Mouse (Mus musculus): ENCODE data around the gene Pls3. TPM values are rescaled to one million over a fixed set of nuclear protein-coding genes. Genes with fewer than 3 reads are reported as not detected.
A peak's percentile ranks its signal among the peaks of the same experiment; 100 is the strongest.
"Not testable (repeated sequence)": the region's sequence is repeated elsewhere in the genome, so short reads cannot be mapped to it uniquely, and the experiment has no call there.

Pls3 gene
- polyA plus RNA-seq, 1 experiment from 2014 or later, result 32.2 TPM

- Histone ChIP-seq H3K4me2 (peak overlapping the region; percentile 59), H3K4me1 (peaks cover 14% of the 10 kb centered on the region), H3K27ac (replicated peaks) (peak overlapping the region; percentile 88), H3K36me3 (no peaks in the 10 kb centered on the region), H3K27me3 (replicated peaks) (no peaks in the 10 kb centered on the region), H3K4me3 (replicated peaks) (peak overlapping the region; percentile 53), H3K9me3 (replicated peaks) (no peaks in the 10 kb centered on the region), H3K9ac (replicated peaks) (peak overlapping the region; percentile 47)
- 14% methylated on average over 19 of the region's 19 CpGs for WGBS
- peak; percentile 99 for ATAC-seq (ENCODE audit: low FRiP score)
These were observed 110.7 kb downstream of the Pls3 start for GRCm38 (mm10) chrX:75764135-75764793.

GRCm38 (mm10) chrX:75759461-75759860 is 115.5 kb downstream of the Pls3 start:
- not testable (repeated sequence) for H3K4me3 ChIP-seq (replicated peaks); H3K9me3 ChIP-seq (replicated peaks); H3K9ac ChIP-seq (replicated peaks); H3K27ac ChIP-seq (replicated peaks); H3K27me3 ChIP-seq (replicated peaks); H3K4me1 ChIP-seq; ATAC-seq (ENCODE audit: low FRiP score); H3K4me2 ChIP-seq; H3K36me3 ChIP-seq
- WGBS, result 82% methylated on average over 2 of the region's 2 CpGs

GRCm38 (mm10) chrX:75759036-75759435 is 115.9 kb downstream of the Pls3 start:
- H3K9me3 ChIP-seq (replicated peaks); H3K9ac ChIP-seq (replicated peaks); H3K27ac ChIP-seq (replicated peaks); H3K27me3 ChIP-seq (replicated peaks); H3K4me1 ChIP-seq; ATAC-seq (ENCODE audit: low FRiP score); H3K36me3 ChIP-seq; H3K4me3 ChIP-seq (replicated peaks); H3K4me2 ChIP-seq: not testable (repeated sequence)
- WGBS, result 74% methylated on average over 12 of the region's 12 CpGs

- H3K4me1 ChIP-seq; H3K36me3 ChIP-seq; H3K9me3 ChIP-seq (replicated peaks); ATAC-seq (ENCODE audit: low FRiP score); H3K4me3 ChIP-seq (replicated peaks); H3K27ac ChIP-seq (replicated peaks); H3K27me3 ChIP-seq (replicated peaks); H3K4me2 ChIP-seq; H3K9ac ChIP-seq (replicated peaks): not testable (repeated sequence)
- 87% methylated on average over 13 of the region's 14 CpGs for WGBS
These were observed 117.0 kb downstream of the Pls3 start for GRCm38 (mm10) chrX:75757966-75758365.

GRCm38 (mm10) chrX:75754531-75754930 is 120.5 kb downstream of the Pls3 start:
- not testable (repeated sequence) for ATAC-seq (ENCODE audit: low FRiP score); H3K4me1 ChIP-seq; H3K4me3 ChIP-seq (replicated peaks); H3K9ac ChIP-seq (replicated peaks); H3K9me3 ChIP-seq (replicated peaks); H3K27ac ChIP-seq (replicated peaks); H3K27me3 ChIP-seq (replicated peaks); H3K36me3 ChIP-seq; H3K4me2 ChIP-seq

GRCm38 (mm10) chrX:75750126-75750725 is 124.8 kb downstream of the Pls3 start:
- not testable (repeated sequence) for H3K9me3 ChIP-seq (replicated peaks); H3K27ac ChIP-seq (replicated peaks); H3K4me3 ChIP-seq (replicated peaks); H3K4me2 ChIP-seq; H3K9ac ChIP-seq (replicated peaks); H3K27me3 ChIP-seq (replicated peaks); ATAC-seq (ENCODE audit: low FRiP score); H3K36me3 ChIP-seq; H3K4me1 ChIP-seq
- 88% methylated on average over 2 of the region's 12 CpGs for WGBS

GRCm38 (mm10) chrX:75749312-75749711 is 125.7 kb downstream of the Pls3 start:
- not testable (repeated sequence) for ATAC-seq (ENCODE audit: low FRiP score); H3K27me3 ChIP-seq (replicated peaks); H3K27ac ChIP-seq (replicated peaks); H3K9me3 ChIP-seq (replicated peaks); H3K4me2 ChIP-seq; H3K36me3 ChIP-seq; H3K4me1 ChIP-seq; H3K4me3 ChIP-seq (replicated peaks); H3K9ac ChIP-seq (replicated peaks)
- WGBS, result 53% methylated on average over 7 of the region's 10 CpGs

GRCm38 (mm10) chrX:75744466-75744865 is 130.5 kb downstream of the Pls3 start:
- H3K27ac ChIP-seq (replicated peaks); H3K9me3 ChIP-seq (replicated peaks); ATAC-seq (ENCODE audit: low FRiP score); H3K4me1 ChIP-seq; H3K36me3 ChIP-seq; H3K9ac ChIP-seq (replicated peaks); H3K27me3 ChIP-seq (replicated peaks); H3K4me2 ChIP-seq; H3K4me3 ChIP-seq (replicated peaks): not testable (repeated sequence)
- 63% methylated on average over 13 of the region's 14 CpGs for WGBS

- not testable (repeated sequence) for H3K27me3 ChIP-seq (replicated peaks); H3K4me1 ChIP-seq; H3K4me2 ChIP-seq; H3K9me3 ChIP-seq (replicated peaks); H3K27ac ChIP-seq (replicated peaks); ATAC-seq (ENCODE audit: low FRiP score); H3K36me3 ChIP-seq; H3K4me3 ChIP-seq (replicated peaks); H3K9ac ChIP-seq (replicated peaks)
- WGBS, result 74% methylated on average over 3 of the region's 8 CpGs
These were observed 135.5 kb downstream of the Pls3 start for GRCm38 (mm10) chrX:75739464-75739863.

Data from neural tube, embryonic 15.5 days (tissue).